Mouse (Mus musculus) CD4-positive naive resting alpha-beta T cell, adult 76 days (primary cell): ENCODE data around the gene Olfr544. TPM values are rescaled to one million over a fixed set of nuclear protein-coding genes. Genes with fewer than 3 reads are reported as not detected.

Source experiments
- total RNA-seq: library from RNA; stranded (reverse); gene quantifications from one replicate; pipeline ENCODE4 v1.2.4, GENCODE M21; 2023

Gene Olfr544
- not detected for total RNA-seq

DNA sequence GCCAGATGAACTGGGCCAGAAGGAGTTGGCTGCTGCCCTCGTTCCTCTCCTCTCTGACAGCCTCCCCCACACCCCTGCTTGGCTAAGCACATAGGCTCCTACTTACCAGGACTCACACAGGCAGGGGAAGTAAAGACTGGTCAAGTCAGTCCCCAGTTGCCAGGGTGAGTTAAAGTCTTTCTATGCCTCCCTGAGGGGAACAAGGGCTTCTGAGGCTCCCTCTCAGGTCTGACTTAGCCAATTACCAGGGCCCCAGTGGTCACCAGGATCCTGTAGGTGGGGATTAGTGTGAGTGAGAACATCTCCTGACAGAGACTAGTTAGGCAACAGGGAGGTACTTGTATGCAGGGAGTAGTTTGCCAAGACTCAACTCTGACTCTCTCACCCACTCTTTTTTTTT is at the start of gene Olfr544:
TSS of gene Olfr544 (minus strand) at position 153 of the 400 bp plus-strand sequence.

GRCm38 (mm10) chr7:102534449-102534848 is 46.3 kb upstream of the Olfr544 start, which contains the start of gene Olfr547:
Olfr547 (plus strand) TSS chr7:102534749.

GRCm38 (mm10) chr7:102499473-102499872 is 11.4 kb upstream of the Olfr544 start, which contains the start of gene Olfr545:
Olfr545 (minus strand) TSS chr7:102499573.

GRCm38 (mm10) chr7:102481579-102481978 is 6.5 kb downstream of the Olfr544 start, which contains the start of gene Olfr543:
Olfr543 (minus strand) TSS chr7:102481679.

DNA sequence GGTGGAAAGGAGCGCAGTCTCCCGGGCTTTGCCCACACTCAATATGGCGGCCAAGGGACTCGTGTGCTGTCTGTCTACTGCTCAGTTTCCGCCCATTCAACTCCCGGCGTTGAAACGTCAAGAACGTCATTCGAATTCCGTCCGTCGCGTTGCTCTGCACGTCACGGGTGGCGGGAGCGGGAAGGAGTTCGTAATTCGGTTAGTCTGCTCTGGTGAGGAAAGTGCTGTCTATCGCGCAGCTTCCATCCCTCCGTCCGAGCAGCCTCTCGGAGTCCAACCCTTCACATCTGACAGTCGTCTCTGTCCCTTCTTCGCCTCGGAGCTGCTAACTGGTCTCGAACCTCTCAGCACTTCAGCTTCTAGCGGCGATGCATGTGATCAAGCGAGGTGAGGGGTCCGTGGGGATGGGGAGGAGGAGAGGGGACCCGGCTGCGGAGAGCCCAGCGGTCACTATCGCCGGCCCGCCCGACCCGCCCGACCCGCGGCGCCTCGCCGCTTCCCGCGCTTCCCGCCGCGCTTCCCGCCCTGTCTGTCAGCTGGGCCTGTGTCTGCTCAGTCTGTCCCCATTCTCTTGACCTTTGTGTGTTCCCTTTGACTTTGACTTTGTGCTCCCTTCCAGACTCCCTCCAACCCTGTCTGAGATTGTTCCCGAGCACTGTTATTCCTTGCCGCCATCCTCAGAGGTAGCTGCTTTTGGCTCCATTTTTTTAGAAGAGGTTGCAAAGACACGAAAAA is 46.3 kb downstream of the Olfr544 start, which contains the start of gene Rrm1:
TSS of gene Rrm1 (plus strand) at position 39 of the 735 bp plus-strand sequence.

Other genes starting within 250 kb of the Olfr544 start
- gene Rhog, start 232.3 kb downstream of the Olfr544 start, total RNA-seq: 161 TPM
- 161 TPM for gene Stim1, start 220.5 kb downstream of the Olfr544 start, total RNA-seq
- gene Rrm1, start 46.6 kb downstream of the Olfr544 start, total RNA-seq: 40.0 TPM
- gene Olfr543, start 6.6 kb downstream of the Olfr544 start, total RNA-seq: not detected
- not detected for gene Olfr545, start 11.3 kb upstream of the Olfr544 start, total RNA-seq
- not detected for gene Olfr547, start 46.4 kb upstream of the Olfr544 start, total RNA-seq
- not detected for gene Olfr548-ps1, start 52.6 kb upstream of the Olfr544 start, total RNA-seq
- gene Olfr549, start 61.6 kb upstream of the Olfr544 start, total RNA-seq: not detected
- 43.5 TPM for gene Trim21, start 77.2 kb upstream of the Olfr544 start, total RNA-seq
- gene Olfr550, start 83.1 kb upstream of the Olfr544 start, total RNA-seq: not detected
- not detected for gene Olfr551, start 103.6 kb upstream of the Olfr544 start, total RNA-seq
- gene Olfr552, start 109.5 kb upstream of the Olfr544 start, total RNA-seq: 0.23 TPM
- gene Olfr553, start 129.9 kb upstream of the Olfr544 start, total RNA-seq: not detected
- not detected for gene Olfr554, start 150.1 kb upstream of the Olfr544 start, total RNA-seq
- gene Olfr555, start 170.5 kb upstream of the Olfr544 start, total RNA-seq: not detected
- not detected for gene Olfr556, start 176.6 kb upstream of the Olfr544 start, total RNA-seq
- gene Trim68, start 199.0 kb upstream of the Olfr544 start, total RNA-seq: 11.8 TPM
- gene Olfr557, start 207.6 kb upstream of the Olfr544 start, total RNA-seq: not detected
- not detected for gene Olfr558, start 213.9 kb upstream of the Olfr544 start, total RNA-seq
- not detected for gene Olfr33, start 230.8 kb upstream of the Olfr544 start, total RNA-seq
- gene Olfr559, start 239.2 kb upstream of the Olfr544 start, total RNA-seq: not detected